Mouse (Mus musculus): ENCODE measurements around the gene Sox12. TPM values are rescaled to one million over a fixed set of nuclear protein-coding genes. Genes with fewer than 3 reads are reported as not detected.
A peak's percentile ranks its signal among the peaks of the same experiment; 100 is the strongest.

Sox12 gene
- polyA plus RNA-seq, 1 experiment = 17.0 TPM

GRCm38 (mm10) chr2:152346776-152347465 is 50.9 kb downstream of the Sox12 start:
- TF ChIP-seq POLR2A (IDR thresholded peaks at IDR 0.05; ENCODE audit: extremely low read depth, insufficient read depth, low read length) (no peak), CTCF (IDR thresholded peaks at IDR 0.05; ENCODE audit: extremely low read depth, insufficient read depth, low read length) (no peak)
- H3K4me1 ChIP-seq (ENCODE audit: control insufficient read depth, insufficient read depth, low read length) = no peaks in the 10 kb centered on the region

GRCm38 (mm10) chr2:152345393-152345792 is 52.5 kb downstream of the Sox12 start:
- Histone ChIP-seq H3K27ac (ENCODE audit: insufficient read depth, low read length) (no peak overlapping the region), H3K4me3 (ENCODE audit: insufficient read depth, low read length) (no peak overlapping the region), H3K4me1 (ENCODE audit: control insufficient read depth, insufficient read depth, low read length) (no peaks in the 10 kb centered on the region)
- TF ChIP-seq CTCF (IDR thresholded peaks at IDR 0.05; ENCODE audit: extremely low read depth, insufficient read depth, low read length) (no peak), POLR2A (IDR thresholded peaks at IDR 0.05; ENCODE audit: extremely low read depth, insufficient read depth, low read length) (no peak)

More at GRCm38 (mm10) chr2:152346776-152347465, 50.9 kb downstream of the Sox12 start:
- H3K4me3 ChIP-seq (ENCODE audit: insufficient read depth, low read length) = no peak overlapping the region
- H3K27ac ChIP-seq (ENCODE audit: insufficient read depth, low read length) = no peak overlapping the region

GRCm38 (mm10) chr2:152344909-152345308 is 53.0 kb downstream of the Sox12 start:
- Histone ChIP-seq H3K27ac (ENCODE audit: insufficient read depth, low read length) (no peak overlapping the region), H3K4me1 (ENCODE audit: control insufficient read depth, insufficient read depth, low read length) (no peaks in the 10 kb centered on the region), H3K4me3 (ENCODE audit: insufficient read depth, low read length) (no peak overlapping the region)
- TF ChIP-seq POLR2A (IDR thresholded peaks at IDR 0.05; ENCODE audit: extremely low read depth, insufficient read depth, low read length) = no peak
- no peak for TF ChIP-seq CTCF (IDR thresholded peaks at IDR 0.05; ENCODE audit: extremely low read depth, insufficient read depth, low read length)

GRCm38 (mm10) chr2:152344361-152344760 is 53.5 kb downstream of the Sox12 start:
- no peaks in the 10 kb centered on the region for H3K4me1 ChIP-seq (ENCODE audit: control insufficient read depth, insufficient read depth, low read length)
- H3K27ac ChIP-seq (ENCODE audit: insufficient read depth, low read length) = no peak overlapping the region
- peak overlapping the region; percentile 49; the same call in 1 of the 2 replicates for H3K4me3 ChIP-seq (ENCODE audit: insufficient read depth, low read length)
- TF ChIP-seq CTCF (IDR thresholded peaks at IDR 0.05; ENCODE audit: extremely low read depth, insufficient read depth, low read length) (no peak), POLR2A (IDR thresholded peaks at IDR 0.05; ENCODE audit: extremely low read depth, insufficient read depth, low read length) (no peak)

Other genes with a start within 250 kb of the Sox12 start
- gene Csnk2a1, start 171.2 kb downstream of the Sox12 start, polyA plus RNA-seq (2012; rRNA removed) = 70.7 and 73.3 TPM in 2 replicates
- 41.4 and 44.7 TPM in 2 replicates for gene Tbc1d20, start 104.2 kb downstream of the Sox12 start, polyA plus RNA-seq (2012; rRNA removed)
- 197 and 210 TPM in 2 replicates for gene Rbck1, start 65.4 kb downstream of the Sox12 start, polyA plus RNA-seq (2012; rRNA removed)
- 0.40 and 0.61 TPM in 2 replicates for gene Trib3, start 54.0 kb downstream of the Sox12 start, polyA plus RNA-seq (2012; rRNA removed)
- gene Nrsn2, start 21.4 kb downstream of the Sox12 start, polyA plus RNA-seq (2012; rRNA removed) = 72.3 and 81.3 TPM in 2 replicates
- 6.5 and 7.1 TPM in 2 replicates for gene Zcchc3, start 17.0 kb upstream of the Sox12 start, polyA plus RNA-seq (2012; rRNA removed)
- 2.8 and 3.7 TPM in 2 replicates for gene 6820408C15Rik, start 17.5 kb upstream of the Sox12 start, polyA plus RNA-seq (2012; rRNA removed)
- not detected in 2 replicates for gene Defb23, start 66.6 kb upstream of the Sox12 start, polyA plus RNA-seq (2012; rRNA removed)
- gene Defb20, start 79.0 kb upstream of the Sox12 start, polyA plus RNA-seq (2012; rRNA removed) = 0.56 TPM in 1 of 2 replicates, not detected in the other
- not detected in 2 replicates for gene Defb22, start 92.1 kb upstream of the Sox12 start, polyA plus RNA-seq (2012; rRNA removed)
- not detected in 2 replicates for gene Defb26, start 113.6 kb upstream of the Sox12 start, polyA plus RNA-seq (2012; rRNA removed)
- not detected in 2 replicates for gene Defb28, start 120.2 kb upstream of the Sox12 start, polyA plus RNA-seq (2012; rRNA removed)
- not detected in 2 replicates for gene Defb29, start 142.0 kb upstream of the Sox12 start, polyA plus RNA-seq (2012; rRNA removed)
- not detected in 2 replicates for gene Gm17416, start 171.3 kb upstream of the Sox12 start, polyA plus RNA-seq (2012; rRNA removed)
- gene Defb21, start 174.7 kb upstream of the Sox12 start, polyA plus RNA-seq (2012; rRNA removed) = not detected in 2 replicates
- gene Defb19, start 182.2 kb upstream of the Sox12 start, polyA plus RNA-seq (2012; rRNA removed) = not detected in 2 replicates
- gene Defb45, start 201.3 kb upstream of the Sox12 start, polyA plus RNA-seq (2012; rRNA removed) = not detected in 2 replicates
- gene Defb36, start 206.3 kb upstream of the Sox12 start, polyA plus RNA-seq (2012; rRNA removed) = not detected in 2 replicates
- gene Defb25, start 225.0 kb upstream of the Sox12 start, polyA plus RNA-seq (2012; rRNA removed) = not detected in 2 replicates
- 0.78 and 0.90 TPM in 2 replicates for gene Rem1, start 228.9 kb upstream of the Sox12 start, polyA plus RNA-seq (2012; rRNA removed)

Data from cortical plate, adult 2 months (tissue).